Mouse (Mus musculus) layer of hippocampus, adult 8-10 months (tissue): ENCODE results near the gene Sorbs1. TPM values are rescaled to one million over a fixed set of nuclear protein-coding genes. Genes with fewer than 3 reads are reported as not detected.
"Not testable (repeated sequence)": the region's sequence is repeated elsewhere in the genome, so short reads cannot be mapped to it uniquely, and the experiment has no call there.

Source experiments
- DNase-seq, 2 experiments: peaks; one replicate each; pipeline ENCODE4 v3.0.0; 2022; ENCODE audit warnings: low spot score in 2 of 2
- total RNA-seq, 4 experiments: library from RNA; stranded (reverse); gene quantifications; 2 replicates each; pipeline ENCODE4 v1.2.4; 2022

Sorbs1 gene
- total RNA-seq = 100 to 1,000 TPM; 208 to 272 (median 239) TPM

GRCm38 (mm10) chr19:40513632-40514078, at the start of gene Sorbs1:
Sorbs1 (minus strand) TSS chr19:40513779.
- DNase-seq = peak; percentile 95 to 96

DNA sequence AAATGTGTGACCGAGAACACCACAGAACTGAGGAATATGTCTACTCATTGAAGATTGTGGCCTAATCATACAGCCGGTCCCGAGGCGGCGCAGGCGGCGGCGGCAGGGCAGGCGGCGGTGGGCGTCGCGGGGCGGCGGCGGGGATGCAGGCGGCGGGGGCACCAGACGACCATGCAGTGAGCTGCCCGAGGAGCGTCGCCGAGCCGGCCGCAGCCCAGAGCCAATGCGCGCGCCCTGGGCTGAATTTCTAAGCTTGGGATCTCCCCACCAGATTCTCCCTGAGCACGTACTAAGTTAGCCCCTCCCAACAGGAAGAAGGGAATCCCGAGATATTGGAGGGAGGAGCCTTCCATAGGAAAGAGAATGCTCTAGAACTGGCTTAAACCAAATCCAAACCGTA, 47.9 kb upstream of the Sorbs1 start:
- not testable (repeated sequence) for DNase-seq

DNA sequence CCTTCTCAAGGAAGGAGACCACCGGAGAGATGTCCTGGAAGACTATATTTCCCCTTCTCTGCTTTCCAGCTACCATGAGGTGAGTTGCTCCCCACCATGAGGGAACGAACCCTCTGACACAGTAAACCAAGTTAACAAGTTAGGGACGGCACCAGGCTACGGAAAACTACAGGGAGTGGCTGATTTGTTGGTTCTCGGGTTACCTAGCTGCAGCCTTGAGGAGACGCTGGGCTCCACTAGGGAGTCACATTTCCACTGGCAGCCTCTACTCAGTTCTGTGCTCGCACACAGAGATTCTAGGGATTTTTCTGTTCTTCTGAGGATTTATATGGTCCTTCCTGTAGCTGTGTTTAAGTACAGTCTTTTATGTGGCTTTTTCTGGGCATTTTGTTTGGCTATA, 42.5 kb upstream of the Sorbs1 start:
- DNase-seq = no peak

DNA sequence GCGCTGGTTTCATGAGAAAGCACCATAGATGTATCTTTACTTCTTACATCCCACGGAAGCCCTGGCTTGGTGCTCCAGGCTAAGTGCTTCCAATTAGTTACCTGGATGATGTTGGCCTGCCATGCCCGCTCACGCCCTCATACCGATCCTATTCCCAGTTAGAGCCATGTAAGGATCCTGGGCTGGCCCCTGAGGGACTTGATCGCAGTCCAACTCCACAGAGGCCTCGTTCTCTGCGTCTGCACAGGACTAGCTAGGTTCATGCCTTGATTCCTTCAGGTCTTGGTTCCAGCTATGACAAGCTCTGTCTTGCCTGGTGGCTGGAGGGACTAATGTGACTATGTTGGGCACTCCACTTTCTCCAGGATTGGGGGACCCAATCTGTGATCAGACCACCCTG, 41.6 kb upstream of the Sorbs1 start:
- DNase-seq = no peak

DNA sequence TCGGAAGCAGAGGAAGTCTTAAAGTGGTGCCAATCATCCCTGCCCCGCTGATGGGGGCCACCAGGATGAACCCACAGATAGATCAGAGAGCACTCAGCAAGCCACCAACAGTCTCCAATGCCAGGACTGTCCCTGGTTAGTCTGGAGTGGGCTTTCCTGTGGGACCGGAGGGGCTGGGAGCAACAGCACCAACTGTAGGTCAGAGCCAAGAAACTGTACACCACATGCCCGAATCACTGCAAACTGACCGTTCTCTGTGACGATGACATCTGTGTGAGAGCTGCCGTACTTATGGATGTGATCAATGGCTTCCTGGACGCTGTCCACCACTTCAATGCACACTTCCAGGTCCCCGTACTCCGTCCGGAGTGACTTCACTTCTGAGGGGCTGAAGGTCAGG, 40.8 kb upstream of the Sorbs1 start:
- DNase-seq = no peak

GRCm38 (mm10) chr19:40553849-40554248, 40.3 kb upstream of the Sorbs1 start:
- peak in 1 of 2 experiments; percentile 13 for DNase-seq

- no peak for DNase-seq
Measured at GRCm38 (mm10) chr19:40553014-40553789, 39.6 kb upstream of the Sorbs1 start.

- no peak for DNase-seq
Measured at GRCm38 (mm10) chr19:40549516-40550135, 36.0 kb upstream of the Sorbs1 start.

GRCm38 (mm10) chr19:40548796-40549515, 35.4 kb upstream of the Sorbs1 start:
- DNase-seq = no peak

- no peak for DNase-seq
Measured at GRCm38 (mm10) chr19:40548386-40548785, 34.8 kb upstream of the Sorbs1 start.

DNA sequence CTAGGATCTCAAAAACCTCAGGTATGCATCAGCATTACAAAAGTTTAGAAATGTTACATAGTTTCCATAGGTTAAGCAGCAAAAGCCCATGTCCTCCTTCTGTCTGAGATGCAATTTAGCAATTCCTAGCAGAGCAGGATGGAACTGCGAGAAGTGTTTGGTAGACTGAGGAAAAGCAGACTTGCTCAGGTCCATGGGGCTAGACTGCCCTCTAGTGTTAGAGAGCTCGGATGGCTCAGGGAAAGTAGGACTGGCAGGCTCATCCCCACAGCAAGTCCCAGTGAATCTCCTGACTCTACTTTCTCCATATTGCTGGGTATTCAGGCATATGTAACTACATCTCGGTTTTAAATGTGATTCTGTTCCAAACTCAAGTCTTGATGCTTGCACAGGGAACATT, 31.3 kb upstream of the Sorbs1 start:
- peak in 1 of 2 experiments; percentile 70 for DNase-seq

DNA sequence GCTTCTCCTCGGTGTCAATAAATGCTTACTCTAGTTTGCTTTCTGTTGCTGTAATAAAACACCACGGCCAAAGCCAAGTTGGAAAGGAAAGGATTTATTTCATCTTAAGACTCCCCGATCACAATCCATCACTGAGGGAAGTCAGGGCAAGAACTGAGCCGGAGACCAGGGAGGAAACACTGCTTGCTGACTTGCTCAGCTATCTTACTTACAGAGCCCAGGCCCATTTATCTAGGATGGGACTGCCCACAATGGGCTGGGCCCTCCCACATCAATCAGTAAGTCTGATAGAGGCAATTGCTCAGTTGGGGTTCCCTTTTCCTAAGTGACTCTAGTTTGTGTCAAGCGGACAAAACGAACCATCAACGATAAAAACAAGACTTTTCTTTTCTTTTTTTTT, 29.2 kb upstream of the Sorbs1 start:
- DNase-seq = no peak

DNA sequence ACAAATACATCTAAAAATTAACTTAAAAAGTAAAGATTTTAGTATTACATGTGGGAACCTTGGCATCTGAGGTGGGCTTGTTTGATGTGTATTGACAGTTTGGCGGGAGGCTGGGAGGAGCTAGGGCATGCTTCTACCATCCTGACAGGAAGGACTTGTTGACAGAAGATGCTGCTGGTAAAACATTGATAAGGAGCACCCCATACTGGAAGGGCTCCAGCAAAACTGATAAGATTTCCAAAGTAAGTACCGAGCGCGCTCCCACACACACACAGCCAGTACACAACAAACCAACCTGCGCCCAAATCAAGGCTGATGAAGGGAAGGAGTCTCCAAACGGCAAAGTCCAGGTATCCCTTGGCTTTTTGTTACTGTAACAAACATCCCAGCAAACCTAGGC, 22.9 kb upstream of the Sorbs1 start:
- no peak for DNase-seq

- DNase-seq = no peak
Measured at GRCm38 (mm10) chr19:40532525-40532924, 18.9 kb upstream of the Sorbs1 start.

DNA sequence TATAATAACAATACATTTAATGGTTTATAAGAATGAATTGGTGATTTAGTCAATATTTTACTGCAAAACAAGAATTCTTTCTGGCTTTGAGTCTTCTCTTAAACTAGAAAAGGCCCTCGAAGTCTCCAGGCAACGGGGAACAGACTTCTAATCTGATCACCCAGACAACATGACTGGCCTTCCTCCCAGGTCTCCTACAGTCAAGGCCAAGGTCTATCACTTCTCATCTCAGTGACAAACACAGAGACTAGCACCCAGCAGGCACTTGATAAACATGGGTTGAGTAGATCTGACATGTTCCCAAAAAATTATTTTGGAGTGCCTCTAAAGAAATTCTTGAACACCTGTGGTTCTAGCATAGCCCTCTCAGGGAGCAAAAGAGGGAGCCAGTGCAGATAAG, 16.7 kb upstream of the Sorbs1 start:
- DNase-seq = no peak

- DNase-seq = no peak
Measured at GRCm38 (mm10) chr19:40528254-40528653, 14.7 kb upstream of the Sorbs1 start.

- no peak for DNase-seq
Measured at GRCm38 (mm10) chr19:40526367-40527014, 12.9 kb upstream of the Sorbs1 start.

GRCm38 (mm10) chr19:40523431-40524005, 9.9 kb upstream of the Sorbs1 start:
- DNase-seq = no peak

GRCm38 (mm10) chr19:40520403-40520802, 6.8 kb upstream of the Sorbs1 start:
- no peak for DNase-seq

GRCm38 (mm10) chr19:40518706-40519105, 5.1 kb upstream of the Sorbs1 start:
- DNase-seq = no peak

- no peak for DNase-seq
Measured at GRCm38 (mm10) chr19:40515596-40515995, 2.0 kb upstream of the Sorbs1 start.
